Mouse (Mus musculus) liver, embryonic 11.5 days (tissue): Measurements from ENCODE around the gene Ssbp2. TPM values are rescaled to one million over a fixed set of nuclear protein-coding genes. Genes with fewer than 3 reads are reported as not detected.

ENCODE experiments used
- microRNA-seq: library from miRNA; unstranded; fragments of <30 nt; microRNA quantifications from one replicate; pipeline ENCODE4, GENCODE M21; 2017; ENCODE audit warnings: borderline number of aligned reads
- polyA plus RNA-seq: library from polyadenylated mRNA; unstranded; fragments of >200 nt; fragmentation: Nextera tagmentation; extraction: Ambion mirVana; gene quantifications from 2 replicates; pipeline ENCODE4 v1.2.1, GENCODE M21; 2014

Ssbp2 gene
- polyA plus RNA-seq, 1 experiment from 2014 or later = 110 TPM

Small RNA genes lying within 50 kb of the gene (microRNA-seq; reads per million reads assigned to microRNA genes)
- gene Gm27656 = not detected

Other genes with a start within 250 kb of the Ssbp2 start
- gene Atg10, start 236.3 kb upstream of the Ssbp2 start, polyA plus RNA-seq = 7.9 and 8.2 TPM in 2 replicates